Mouse (Mus musculus) limb, embryonic 10.5 days (tissue): ENCODE measurements around the gene Lca5. TPM values are rescaled to one million over a fixed set of nuclear protein-coding genes. Genes with fewer than 3 reads are reported as not detected.

Source experiments
- DNase-seq: peaks from one replicate; pipeline ENCODE4 v3.0.0-alpha.2; 2017; ENCODE audit warnings: low spot score
- H3K27ac ChIP-seq: fragments of 300-500 bp; sonication (generic); 2 replicates; pipeline ENCODE4 v1.5.1; 2016; ENCODE audit warnings: mild to moderate bottlenecking
- H3K27me3 ChIP-seq: fragments of 300-500 bp; sonication (generic); 2 replicates; pipeline ENCODE4 v1.6.1; 2016; ENCODE audit warnings: low read depth, mild to moderate bottlenecking; ENCODE audit not compliant: poor library complexity, severe bottlenecking
- H3K36me3 ChIP-seq: fragments of 300-500 bp; sonication (generic); 2 replicates; pipeline ENCODE4 v1.6.1; 2016; ENCODE audit warnings: mild to moderate bottlenecking, moderate library complexity
- H3K4me1 ChIP-seq: fragments of 300-500 bp; sonication (generic); 2 replicates; pipeline ENCODE4 v1.6.1; 2016
- H3K4me3 ChIP-seq: fragments of 300-500 bp; sonication (generic); 2 replicates; pipeline ENCODE4 v1.5.1; 2016; ENCODE audit warnings: mild to moderate bottlenecking, moderate library complexity
- H3K9me3 ChIP-seq: fragments of 300-500 bp; sonication (generic); replicated peaks from 2 replicates; pipeline ENCODE4 v1.6.1; 2016; ENCODE audit warnings: mild to moderate bottlenecking
- WGBS: fragments of 180-500 bp; shearing (Covaris S2); methylation state at CpG from one replicate; pipeline ENCODE4 v1.1.7; 2016; 5-methylcytosine and 5-hydroxymethylcytosine counted together
- polyA plus RNA-seq: library from polyadenylated mRNA; unstranded; fragments of >200 nt; fragmentation: Nextera tagmentation; extraction: Ambion mirVana; gene quantifications from 2 replicates; pipeline ENCODE4 v1.2.1, GENCODE M21; 2016

Gene Lca5
- polyA plus RNA-seq, 1 experiment from 2014 or later: 17.3 TPM

GRCm38 (mm10) chr9:83433661-83434060 lies 7.3 kb downstream of the Lca5 start:
- H3K36me3 ChIP-seq: peaks cover 7% of the 10 kb centered on the region
- H3K27me3 ChIP-seq: no peaks in the 10 kb centered on the region
- peaks cover 16% of the 10 kb centered on the region for H3K4me1 ChIP-seq
- no peak overlapping the region for H3K27ac ChIP-seq
- DNase-seq: no peak
- no peak overlapping the region for H3K4me3 ChIP-seq
- no peaks in the 10 kb centered on the region for H3K9me3 ChIP-seq
- 67% methylated on average over 7 of the region's 7 CpGs for WGBS

- no peaks in the 10 kb centered on the region for H3K27me3 ChIP-seq
- H3K4me3 ChIP-seq: no peak overlapping the region
- H3K9me3 ChIP-seq: no peaks in the 10 kb centered on the region
- peaks cover 44% of the 10 kb centered on the region for H3K36me3 ChIP-seq
- no peaks in the 10 kb centered on the region for H3K4me1 ChIP-seq
- no peak for DNase-seq
- no peak overlapping the region for H3K27ac ChIP-seq
- WGBS: 88% methylated on average over 4 of the region's 4 CpGs
Measured at GRCm38 (mm10) chr9:83427926-83428325, 13.0 kb downstream of the Lca5 start.

GRCm38 (mm10) chr9:83418965-83419364 lies 22.0 kb downstream of the Lca5 start:
- H3K9me3 ChIP-seq: no peaks in the 10 kb centered on the region
- 91% methylated on average over 5 of the region's 5 CpGs for WGBS
- H3K4me1 ChIP-seq: no peaks in the 10 kb centered on the region
- DNase-seq: no peak
- no peaks in the 10 kb centered on the region for H3K27me3 ChIP-seq
- H3K27ac ChIP-seq: no peak overlapping the region
- H3K36me3 ChIP-seq: peaks cover 58% of the 10 kb centered on the region
- H3K4me3 ChIP-seq: no peak overlapping the region

GRCm38 (mm10) chr9:83413046-83413445 lies 27.9 kb downstream of the Lca5 start:
- DNase-seq: no peak
- peaks cover 29% of the 10 kb centered on the region for H3K36me3 ChIP-seq
- H3K27ac ChIP-seq: no peak overlapping the region
- H3K4me1 ChIP-seq: no peaks in the 10 kb centered on the region
- no peak overlapping the region for H3K4me3 ChIP-seq
- H3K27me3 ChIP-seq: no peaks in the 10 kb centered on the region
- H3K9me3 ChIP-seq: no peaks in the 10 kb centered on the region
- 76% methylated on average over 10 of the region's 10 CpGs for WGBS

GRCm38 (mm10) chr9:83405150-83405549 lies 35.8 kb downstream of the Lca5 start:
- WGBS: 86% methylated on average over 7 of the region's 7 CpGs
- no peaks in the 10 kb centered on the region for H3K9me3 ChIP-seq

GRCm38 (mm10) chr9:83400783-83401182 lies 40.1 kb downstream of the Lca5 start:
- Histone ChIP-seq H3K4me1 (no peaks in the 10 kb centered on the region), H3K27ac (no peak overlapping the region), H3K4me3 (no peak overlapping the region), H3K27me3 (no peaks in the 10 kb centered on the region), H3K9me3 (no peaks in the 10 kb centered on the region), H3K36me3 (peaks cover 20% of the 10 kb centered on the region)
- WGBS: 45% methylated on average over 3 of the region's 3 CpGs
- DNase-seq: no peak

More at GRCm38 (mm10) chr9:83405150-83405549, 35.8 kb downstream of the Lca5 start:
- no peak for DNase-seq
- Histone ChIP-seq H3K4me3 (no peak overlapping the region), H3K27ac (no peak overlapping the region), H3K36me3 (peaks cover 13% of the 10 kb centered on the region; the same call in 1 of the 2 replicates), H3K4me1 (no peaks in the 10 kb centered on the region), H3K27me3 (no peaks in the 10 kb centered on the region)

GRCm38 (mm10) chr9:83399414-83399813 lies 41.5 kb downstream of the Lca5 start:
- no peak overlapping the region for H3K4me3 ChIP-seq
- no peaks in the 10 kb centered on the region for H3K9me3 ChIP-seq
- H3K27ac ChIP-seq: no peak overlapping the region
- no peaks in the 10 kb centered on the region for H3K27me3 ChIP-seq
- H3K36me3 ChIP-seq: peaks cover 34% of the 10 kb centered on the region
- WGBS: 91% methylated on average over 7 of the region's 7 CpGs
- no peaks in the 10 kb centered on the region for H3K4me1 ChIP-seq
- no peak for DNase-seq

- Histone ChIP-seq H3K36me3 (peaks cover 39% of the 10 kb centered on the region), H3K9me3 (no peaks in the 10 kb centered on the region), H3K4me1 (no peaks in the 10 kb centered on the region), H3K4me3 (no peak overlapping the region), H3K27me3 (no peaks in the 10 kb centered on the region), H3K27ac (no peak overlapping the region)
- DNase-seq: no peak
- 76% methylated on average over 6 of the region's 6 CpGs for WGBS
Measured at GRCm38 (mm10) chr9:83398260-83398659, 42.7 kb downstream of the Lca5 start.

GRCm38 (mm10) chr9:83395456-83395855 lies 45.5 kb downstream of the Lca5 start:
- WGBS: 91% methylated on average over 15 of the region's 15 CpGs
- no peaks in the 10 kb centered on the region for H3K9me3 ChIP-seq
- H3K4me3 ChIP-seq: no peak overlapping the region
- no peaks in the 10 kb centered on the region for H3K27me3 ChIP-seq
- no peak overlapping the region for H3K27ac ChIP-seq
- H3K36me3 ChIP-seq: peaks cover 29% of the 10 kb centered on the region
- H3K4me1 ChIP-seq: no peaks in the 10 kb centered on the region
- DNase-seq: no peak

GRCm38 (mm10) chr9:83391996-83392395 lies 48.9 kb downstream of the Lca5 start:
- no peak for DNase-seq
- no peaks in the 10 kb centered on the region for H3K4me1 ChIP-seq
- peaks cover 20% of the 10 kb centered on the region for H3K36me3 ChIP-seq
- WGBS: 84% methylated on average over 11 of the region's 11 CpGs
- no peak overlapping the region for H3K27ac ChIP-seq
- no peaks in the 10 kb centered on the region for H3K9me3 ChIP-seq
- no peak overlapping the region for H3K4me3 ChIP-seq
- no peaks in the 10 kb centered on the region for H3K27me3 ChIP-seq

GRCm38 (mm10) chr9:83389570-83389969 lies 51.4 kb downstream of the Lca5 start:
- WGBS: 87% methylated on average over 9 of the region's 9 CpGs
- no peak for DNase-seq
- H3K4me3 ChIP-seq: no peak overlapping the region
- no peak overlapping the region for H3K27ac ChIP-seq
- H3K9me3 ChIP-seq: no peaks in the 10 kb centered on the region
- no peaks in the 10 kb centered on the region for H3K27me3 ChIP-seq
- H3K36me3 ChIP-seq: peaks cover 7% of the 10 kb centered on the region
- H3K4me1 ChIP-seq: no peaks in the 10 kb centered on the region

- Histone ChIP-seq H3K4me1 (no peaks in the 10 kb centered on the region), H3K4me3 (no peak overlapping the region)
- DNase-seq: no peak
Measured at GRCm38 (mm10) chr9:83386264-83386855, 54.6 kb downstream of the Lca5 start.

GRCm38 (mm10) chr9:83385301-83385700 lies 55.6 kb downstream of the Lca5 start:
- DNase-seq: no peak
- no peaks in the 10 kb centered on the region for H3K4me1 ChIP-seq
- no peaks in the 10 kb centered on the region for H3K36me3 ChIP-seq
- H3K9me3 ChIP-seq: no peaks in the 10 kb centered on the region
- no peaks in the 10 kb centered on the region for H3K27me3 ChIP-seq
- no peak overlapping the region for H3K27ac ChIP-seq
- 78% methylated on average over 6 of the region's 6 CpGs for WGBS
- H3K4me3 ChIP-seq: no peak overlapping the region

More at GRCm38 (mm10) chr9:83386264-83386855, 54.6 kb downstream of the Lca5 start:
- no peaks in the 10 kb centered on the region for H3K36me3 ChIP-seq
- no peak overlapping the region for H3K27ac ChIP-seq
- 84% methylated on average over 5 of the region's 5 CpGs for WGBS
- H3K27me3 ChIP-seq: no peaks in the 10 kb centered on the region
- H3K9me3 ChIP-seq: no peaks in the 10 kb centered on the region

GRCm38 (mm10) chr9:83383235-83383634 lies 57.7 kb downstream of the Lca5 start:
- Histone ChIP-seq H3K27me3 (no peaks in the 10 kb centered on the region), H3K9me3 (no peaks in the 10 kb centered on the region), H3K36me3 (no peaks in the 10 kb centered on the region), H3K4me1 (no peaks in the 10 kb centered on the region), H3K4me3 (no peak overlapping the region), H3K27ac (no peak overlapping the region)
- 77% methylated on average over 3 of the region's 3 CpGs for WGBS
- no peak for DNase-seq
